Mouse (Mus musculus) right cerebral cortex, postnatal 10 days (tissue): ENCODE measurements around the gene Slco2b1.

ENCODE experiments used
- DNase-seq, 2 experiments: peaks; one replicate each; pipeline ENCODE4 v3.0.0; 2021; ENCODE audit warnings: low spot score in 2 of 2

The Slco2b1 gene

GRCm38 (mm10) chr7:99693387-99693786 lies 17.8 kb downstream of the Slco2b1 start:
- no peak for DNase-seq

- DNase-seq: no peak
Observed at GRCm38 (mm10) chr7:99692396-99692795, 18.7 kb downstream of the Slco2b1 start.

GRCm38 (mm10) chr7:99690819-99691218 lies 20.3 kb downstream of the Slco2b1 start:
- no peak for DNase-seq

- no peak for DNase-seq
Observed at GRCm38 (mm10) chr7:99684086-99684485, 27.1 kb downstream of the Slco2b1 start.

GRCm38 (mm10) chr7:99680771-99681170 lies 30.4 kb downstream of the Slco2b1 start:
- no peak for DNase-seq

- peak; percentile 60 to 73 for DNase-seq
Observed at GRCm38 (mm10) chr7:99674890-99675289, 36.2 kb downstream of the Slco2b1 start.

GRCm38 (mm10) chr7:99674209-99674608 lies 36.9 kb downstream of the Slco2b1 start:
- no peak for DNase-seq

GRCm38 (mm10) chr7:99673188-99673587 lies 38.0 kb downstream of the Slco2b1 start:
- no peak for DNase-seq

GRCm38 (mm10) chr7:99671544-99672435 lies 39.4 kb downstream of the Slco2b1 start:
- no peak for DNase-seq

- DNase-seq: no peak
Observed at GRCm38 (mm10) chr7:99670915-99671314, 40.2 kb downstream of the Slco2b1 start.

GRCm38 (mm10) chr7:99668802-99669201 lies 42.3 kb downstream of the Slco2b1 start:
- peak in 1 of 2 experiments; percentile 52 for DNase-seq

- DNase-seq: no peak
Observed at GRCm38 (mm10) chr7:99667096-99667495, 44.0 kb downstream of the Slco2b1 start.

- no peak for DNase-seq
Observed at GRCm38 (mm10) chr7:99665731-99666452, 45.2 kb downstream of the Slco2b1 start.

- DNase-seq: peak; percentile 38 to 55
Observed at GRCm38 (mm10) chr7:99664571-99665485, 46.3 kb downstream of the Slco2b1 start.

- DNase-seq: no peak
Observed at GRCm38 (mm10) chr7:99663507-99664220, 47.5 kb downstream of the Slco2b1 start.

- no peak for DNase-seq
Observed at GRCm38 (mm10) chr7:99662311-99662710, 48.8 kb downstream of the Slco2b1 start.

- DNase-seq: peak in 1 of 2 experiments; percentile 46
Observed at GRCm38 (mm10) chr7:99661571-99662230, 49.4 kb downstream of the Slco2b1 start.

- DNase-seq: no peak
Observed at GRCm38 (mm10) chr7:99661071-99661470, 50.1 kb downstream of the Slco2b1 start.

- peak; percentile 75 to 86 for DNase-seq
Observed at GRCm38 (mm10) chr7:99659379-99660029, 51.6 kb downstream of the Slco2b1 start.

GRCm38 (mm10) chr7:99654244-99654643 lies 56.9 kb downstream of the Slco2b1 start:
- no peak for DNase-seq
